Mouse (Mus musculus) G1E (cell line): Measurements from ENCODE around the gene Ndufb7.

Source experiments
- CTCF ChIP-seq: IDR thresholded peaks from 2 replicates; pipeline ENCODE4 v1.5.1; 2012; ENCODE audit warnings: low read depth, low read length, inconsistent platforms, mixed read lengths
- TAL1 ChIP-seq: conservative IDR thresholded peaks from 2 replicates; pipeline ENCODE4 v1.6.1; 2012; ENCODE audit warnings: low read depth, low read length, inconsistent platforms, mixed read lengths

GRCm38 (mm10) chr8:83619568-83620285, 53.3 kb downstream of the Ndufb7 start:
- TF ChIP-seq TAL1 (no peak), CTCF (no peak)
